Mouse (Mus musculus) CH12F3 (cell line): Measurements from ENCODE around the gene Nbeal1.

Source experiments
- in situ Hi-C: fragments of 300-500 bp; cut with MboI; formaldehyde crosslinking; loops from 2 replicates; pipeline ENCODE4 v1.14.3; 2020; ENCODE audit warnings: low sequenced_read_pairs

Gene Nbeal1

GRCm38 (mm10) chr1:60342808-60343629 is 162.6 kb downstream of the Nbeal1 start, which contains the start of gene Cyp20a1:
Gene Cyp20a1, plus strand, starts transcription at chr1:60343323.
- in situ Hi-C loops: no loop called here

GRCm38 (mm10) chr1:60343630-60344455 is 163.4 kb downstream of the Nbeal1 start:
- in situ Hi-C loops: no loop called here

DNA sequence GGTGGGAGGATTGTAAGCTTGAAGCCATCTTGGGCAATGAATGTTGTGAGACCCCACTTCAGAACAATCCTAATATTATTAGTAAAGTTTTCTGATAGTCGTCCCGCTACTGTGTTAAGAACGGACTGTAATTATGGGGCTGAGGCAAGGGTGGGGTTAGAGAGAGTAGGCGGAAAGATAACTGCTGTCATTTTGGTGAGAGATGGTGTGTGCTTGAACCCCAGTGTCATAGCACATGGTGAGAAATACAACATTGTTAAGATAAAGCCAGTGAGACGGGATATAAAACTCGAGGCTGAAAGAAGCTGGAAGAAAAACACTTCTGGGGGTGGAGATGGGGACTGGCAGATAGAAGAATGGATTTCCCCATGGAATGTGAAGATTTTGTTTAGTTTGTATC is 164.3 kb downstream of the Nbeal1 start:
- in situ Hi-C loops: no loop called here

DNA sequence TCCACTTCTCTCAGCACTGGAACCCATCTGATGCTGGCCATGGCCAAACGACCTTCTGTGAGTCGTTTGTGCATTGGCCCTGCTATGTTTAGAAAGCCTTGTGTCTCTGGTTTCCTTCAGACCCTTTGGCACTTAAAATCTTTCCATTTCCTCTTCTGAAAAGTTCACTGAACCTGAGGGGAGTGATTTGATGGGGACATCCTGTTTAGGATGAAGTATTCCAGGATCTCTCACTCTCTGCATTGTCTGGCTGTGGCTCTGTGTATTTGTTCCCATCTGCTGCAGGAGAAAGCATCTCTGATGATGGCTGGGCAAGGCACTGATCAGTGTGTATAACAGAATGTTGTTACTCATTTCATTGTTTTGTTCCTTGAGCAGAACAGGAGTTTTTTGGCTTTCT is 165.3 kb downstream of the Nbeal1 start:
- in situ Hi-C loops: no loop called here

- in situ Hi-C loops: no loop called here
Observed at GRCm38 (mm10) chr1:60352786-60353185, 172.4 kb downstream of the Nbeal1 start.

DNA sequence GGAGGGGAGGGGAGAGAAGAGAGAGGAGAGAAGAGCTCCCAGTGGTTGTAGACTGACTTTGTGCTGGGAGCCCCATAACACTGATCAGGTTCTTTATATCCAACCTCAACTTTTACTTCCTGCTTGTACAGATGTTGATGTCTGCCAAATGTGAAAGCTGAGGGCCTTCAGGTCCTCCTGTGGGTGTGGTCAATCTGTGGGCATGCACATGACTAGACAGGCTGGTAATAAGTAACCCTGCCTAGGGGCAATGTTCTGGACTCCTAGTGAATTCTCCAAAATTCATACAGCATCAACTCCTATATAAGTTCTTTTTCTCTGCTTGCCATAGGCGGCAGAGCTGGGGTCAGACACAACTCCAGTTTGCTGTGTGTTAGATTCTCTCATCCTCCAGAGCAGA is 181.2 kb downstream of the Nbeal1 start:
- in situ Hi-C loops: no loop called here

DNA sequence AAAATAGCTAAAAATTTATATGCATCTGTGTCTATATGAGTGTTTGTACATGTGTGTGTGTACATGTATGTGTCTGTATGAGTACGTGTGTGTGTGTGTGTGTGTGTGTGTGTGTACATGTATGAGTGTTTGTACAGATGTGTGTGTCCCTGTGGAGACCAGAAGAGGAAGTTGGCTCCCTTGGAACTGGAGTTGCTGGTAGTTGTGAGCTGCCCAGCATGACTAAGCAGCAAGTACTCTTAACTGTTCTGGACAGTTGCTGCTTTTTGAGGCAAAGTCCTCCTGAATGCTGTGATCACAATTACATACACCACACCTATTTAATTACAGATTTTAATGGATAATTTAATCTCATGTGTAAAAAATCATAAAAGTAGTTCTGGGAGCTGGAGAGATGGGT is 196.2 kb downstream of the Nbeal1 start:
- in situ Hi-C loops: no loop called here

GRCm38 (mm10) chr1:60381910-60382309 is 201.5 kb downstream of the Nbeal1 start:
- in situ Hi-C loops: no loop called here
